Mouse (Mus musculus) testis, adult 10 weeks (tissue): ENCODE measurements around the gene Gm5849. TPM values are rescaled to one million over a fixed set of nuclear protein-coding genes. Genes with fewer than 3 reads are reported as not detected.

Experiments
- polyA plus RNA-seq: library from polyadenylated mRNA; stranded (reverse); fragments of 350-450 nt; fragmentation: Illumina TruSeq; extraction: RNeasy Lipid Tissue Mini Kit (QIAGEN cat#74804); gene quantifications from one replicate; pipeline ENCODE4 v1.2.3, GENCODE M21; 2014; ENCODE audit warnings: low read depth, low replicate concordance

Gene Gm5849
- 1.4 TPM for polyA plus RNA-seq

DNA sequence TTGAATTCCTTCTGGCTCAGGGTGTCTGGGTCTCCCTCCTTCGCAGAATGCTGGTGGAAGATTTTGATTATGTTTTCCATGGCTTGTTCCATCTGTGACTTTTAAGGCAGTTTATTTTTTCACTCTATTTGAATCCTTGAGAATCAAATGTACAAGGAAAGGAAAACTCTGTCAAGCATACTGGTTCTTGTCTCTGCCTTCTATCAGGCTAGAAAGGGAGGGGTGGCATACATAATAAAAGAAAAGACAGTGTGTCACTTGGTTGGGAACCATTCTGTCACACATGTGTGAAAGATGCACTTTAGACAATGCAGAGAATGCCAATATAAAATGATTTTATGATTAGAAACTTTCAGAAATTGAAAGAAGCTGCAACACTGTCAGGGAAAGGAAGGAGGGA is at the start of gene Gm5849:
Gm5849 (minus strand) TSS at position 101 of the 400 bp plus-strand sequence.

DNA sequence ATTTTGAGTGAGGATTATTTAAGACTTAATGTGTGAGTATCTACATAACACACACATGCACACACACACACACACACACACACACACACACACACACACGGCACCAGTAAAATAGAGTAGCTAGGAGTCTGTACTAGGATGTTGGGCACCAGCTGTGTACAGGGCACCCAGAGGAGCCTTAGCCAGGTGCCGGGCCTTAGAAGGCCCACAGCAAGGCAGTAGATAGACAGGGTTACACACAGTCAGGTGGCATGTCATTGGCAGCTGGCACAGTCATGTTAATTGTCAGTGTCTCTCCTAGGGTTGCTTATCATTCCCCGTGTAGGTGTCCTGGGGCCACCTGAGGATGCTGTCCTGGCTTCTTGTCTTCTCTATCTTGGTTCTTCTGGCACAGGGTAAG is 51.1 kb downstream of the Gm5849 start, which contains the start of gene Pglyrp4:
Pglyrp4 (plus strand) TSS at position 301 of the 400 bp plus-strand sequence.

Other genes starting within 250 kb of the Gm5849 start
- 1.8 TPM for gene S100a16, start 240.6 kb downstream of the Gm5849 start, polyA plus RNA-seq
- not detected for gene S100a3, start 217.3 kb downstream of the Gm5849 start, polyA plus RNA-seq
- not detected for gene S100a2, start 187.6 kb downstream of the Gm5849 start, polyA plus RNA-seq
- gene Gm42674, start 176.0 kb downstream of the Gm5849 start, polyA plus RNA-seq: not detected
- gene S100a4, start 174.1 kb downstream of the Gm5849 start, polyA plus RNA-seq: 1.0 TPM
- not detected for gene S100a5, start 169.4 kb downstream of the Gm5849 start, polyA plus RNA-seq
- gene S100a6, start 165.0 kb downstream of the Gm5849 start, polyA plus RNA-seq: 5.0 TPM
- gene S100a7a, start 123.9 kb downstream of the Gm5849 start, polyA plus RNA-seq: not detected
- gene S100a8, start 108.9 kb downstream of the Gm5849 start, polyA plus RNA-seq: not detected
- gene S100a9, start 82.2 kb downstream of the Gm5849 start, polyA plus RNA-seq: not detected
- gene Pglyrp4, start 51.0 kb downstream of the Gm5849 start, polyA plus RNA-seq: 1.5 TPM